Mouse (Mus musculus): ENCODE measurements at regions not wholly inside any gene's neighbourhood (a gene's known extent, or its start where the extent isn't known, plus 50 kb on each side); places are given as distances from the start of the nearest gene placed in this dataset.
"Not testable (repeated sequence)": the region's sequence is repeated elsewhere in the genome, so short reads cannot be mapped to it uniquely, and the experiment has no call there.

GRCm38 (mm10) chr4:145369753-145370152, 54.8 kb upstream of the Tnfrsf8 start:
- no peak overlapping the region for H3K4me3 ChIP-seq (ENCODE audit: low read depth, low read length)
- no peak for TF ChIP-seq CTCF (IDR thresholded peaks at IDR 0.05)
- 0 out of 2 replicates have a peak, but pooled peaks cover 6% of the 10 kb centered on the region for H3K9me3 ChIP-seq (ENCODE audit: low read length)
- no peaks in the 10 kb centered on the region for H3K4me1 ChIP-seq (ENCODE audit: insufficient read depth, low read length)
- WGBS, result 84% methylated on average over 1 of the region's 1 CpGs
- DNase-seq (ENCODE audit: low spot score), result no peak
- no peak overlapping the region for H3K4me2 ChIP-seq (ENCODE audit: low read depth, low read length, poor library complexity, severe bottlenecking)
- H3K36me3 ChIP-seq (ENCODE audit: insufficient read depth, low read length), result no peaks in the 10 kb centered on the region
- H3K27ac ChIP-seq (ENCODE audit: low read depth, low read length), result no peak overlapping the region
- no peaks in the 10 kb centered on the region for H3K27me3 ChIP-seq (ENCODE audit: insufficient read depth, low read length)
- ATAC-seq (ENCODE audit: low FRiP score), result no peak
- H3K9ac ChIP-seq (replicated peaks; ENCODE audit: low read length, poor library complexity, severe bottlenecking), result no peak overlapping the region

GRCm38 (mm10) chr4:145367274-145367822, 52.4 kb upstream of the Tnfrsf8 start:
- Histone ChIP-seq H3K4me1 (ENCODE audit: insufficient read depth, low read length) (no peaks in the 10 kb centered on the region), H3K27ac (ENCODE audit: low read depth, low read length) (no peak overlapping the region), H3K27me3 (ENCODE audit: insufficient read depth, low read length) (no peaks in the 10 kb centered on the region), H3K4me3 (ENCODE audit: low read depth, low read length) (no peak overlapping the region), H3K9ac (replicated peaks; ENCODE audit: low read length, poor library complexity, severe bottlenecking) (no peak overlapping the region), H3K4me2 (ENCODE audit: low read depth, low read length, poor library complexity, severe bottlenecking) (no peak overlapping the region), H3K36me3 (ENCODE audit: insufficient read depth, low read length) (no peaks in the 10 kb centered on the region), H3K9me3 (ENCODE audit: low read length) (no peaks in the 10 kb centered on the region)
- TF ChIP-seq CTCF (IDR thresholded peaks at IDR 0.05), result no peak
- no peak for DNase-seq (ENCODE audit: low spot score)
- no peak for ATAC-seq (ENCODE audit: low FRiP score)

GRCm38 (mm10) chr4:145366301-145366700, 51.3 kb upstream of the Tnfrsf8 start:
- Histone ChIP-seq H3K4me2 (ENCODE audit: low read depth, low read length, poor library complexity, severe bottlenecking) (no peak overlapping the region), H3K4me1 (ENCODE audit: insufficient read depth, low read length) (no peaks in the 10 kb centered on the region), H3K9me3 (ENCODE audit: low read length) (no peaks in the 10 kb centered on the region), H3K36me3 (ENCODE audit: insufficient read depth, low read length) (no peaks in the 10 kb centered on the region), H3K9ac (replicated peaks; ENCODE audit: low read length, poor library complexity, severe bottlenecking) (no peak overlapping the region), H3K27ac (ENCODE audit: low read depth, low read length) (no peak overlapping the region), H3K27me3 (ENCODE audit: insufficient read depth, low read length) (no peaks in the 10 kb centered on the region), H3K4me3 (ENCODE audit: low read depth, low read length) (no peak overlapping the region)
- WGBS, result 31% methylated on average over 5 of the region's 5 CpGs
- no peak for DNase-seq (ENCODE audit: low spot score)
- ATAC-seq (ENCODE audit: low FRiP score), result no peak
- TF ChIP-seq CTCF (IDR thresholded peaks at IDR 0.05), result no peak

GRCm38 (mm10) chr4:145365793-145366192, 50.8 kb upstream of the Tnfrsf8 start:
- H3K9me3 ChIP-seq (ENCODE audit: low read length); H3K4me2 ChIP-seq (ENCODE audit: low read depth, low read length, poor library complexity, severe bottlenecking); H3K4me1 ChIP-seq (ENCODE audit: insufficient read depth, low read length); H3K36me3 ChIP-seq (ENCODE audit: insufficient read depth, low read length); H3K4me3 ChIP-seq (ENCODE audit: low read depth, low read length); DNase-seq (ENCODE audit: low spot score); H3K9ac ChIP-seq (replicated peaks; ENCODE audit: low read length, poor library complexity, severe bottlenecking); H3K27me3 ChIP-seq (ENCODE audit: insufficient read depth, low read length); ATAC-seq (ENCODE audit: low FRiP score); H3K27ac ChIP-seq (ENCODE audit: low read depth, low read length): not testable (repeated sequence)
- 93% methylated on average over 2 of the region's 2 CpGs for WGBS
